Mouse (Mus musculus) kidney, adult 18-20 months (tissue): ENCODE measurements around the gene Wnt16.

Experiments used
- DNase-seq: peaks from one replicate; pipeline ENCODE4 v3.0.0; 2021

The Wnt16 gene

GRCm38 (mm10) chr6:22327091-22327490, 39.1 kb downstream of the Wnt16 start:
- no peak for DNase-seq

DNA sequence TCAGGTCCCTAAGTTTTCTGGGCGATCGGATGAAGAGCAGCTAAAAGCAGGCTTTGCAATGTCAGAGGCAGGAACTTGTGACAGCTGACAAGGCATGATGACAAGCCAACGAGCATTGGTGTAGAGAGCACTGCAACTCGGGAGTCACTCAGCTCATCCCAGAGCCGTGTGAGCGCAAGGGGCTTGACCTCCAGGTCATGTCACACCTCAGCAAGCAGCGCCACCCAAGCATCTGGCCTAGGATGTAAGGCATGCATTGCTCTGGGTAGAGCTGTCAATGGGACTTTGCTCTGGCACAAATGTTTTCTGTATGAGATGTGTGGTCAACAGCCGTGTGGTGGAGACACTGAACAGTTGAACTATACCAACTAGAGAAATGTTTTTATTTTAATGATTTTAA, 39.9 kb downstream of the Wnt16 start:
- DNase-seq, result no peak

DNA sequence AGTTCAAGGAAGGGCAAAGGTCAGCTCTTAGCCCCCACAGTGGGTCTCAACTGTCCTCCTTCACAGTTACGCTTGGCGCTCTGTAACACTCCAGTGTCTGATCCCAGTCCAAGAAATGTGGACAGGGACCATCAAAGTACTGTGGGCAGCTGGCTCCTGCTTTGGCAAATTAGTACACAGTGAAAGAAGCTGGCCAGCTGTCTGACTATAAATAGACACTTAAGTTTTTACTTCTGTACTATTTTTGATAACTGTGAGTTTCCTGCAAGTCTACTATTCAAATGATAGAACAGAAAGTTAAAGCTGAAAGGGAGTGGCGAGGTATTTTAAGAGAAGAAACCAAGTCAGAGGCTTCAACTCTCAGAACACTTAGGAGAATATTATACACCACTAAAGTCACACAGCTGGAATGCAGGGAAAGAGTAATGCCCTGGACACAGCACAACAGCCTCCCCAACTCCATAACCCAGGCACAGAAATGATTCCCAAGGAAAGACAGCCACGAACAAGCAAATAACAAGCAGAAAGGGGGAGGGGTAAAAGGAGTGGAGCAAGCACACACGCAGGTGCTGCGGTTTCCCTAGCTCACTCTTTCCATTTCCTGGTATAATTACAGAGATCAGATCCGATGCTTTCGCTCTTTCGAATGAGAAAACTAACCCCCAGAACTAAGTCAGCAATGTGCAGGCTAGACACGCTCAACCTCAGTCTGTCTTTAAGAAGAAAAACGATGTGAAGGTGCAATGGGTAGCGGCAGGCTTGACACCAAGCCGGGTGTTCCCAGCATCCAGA, 42.3 kb downstream of the Wnt16 start:
- no peak for DNase-seq

GRCm38 (mm10) chr6:22332548-22332947, 44.5 kb downstream of the Wnt16 start:
- DNase-seq, result no peak

GRCm38 (mm10) chr6:22339763-22340542, 51.9 kb downstream of the Wnt16 start:
- no peak for DNase-seq

DNA sequence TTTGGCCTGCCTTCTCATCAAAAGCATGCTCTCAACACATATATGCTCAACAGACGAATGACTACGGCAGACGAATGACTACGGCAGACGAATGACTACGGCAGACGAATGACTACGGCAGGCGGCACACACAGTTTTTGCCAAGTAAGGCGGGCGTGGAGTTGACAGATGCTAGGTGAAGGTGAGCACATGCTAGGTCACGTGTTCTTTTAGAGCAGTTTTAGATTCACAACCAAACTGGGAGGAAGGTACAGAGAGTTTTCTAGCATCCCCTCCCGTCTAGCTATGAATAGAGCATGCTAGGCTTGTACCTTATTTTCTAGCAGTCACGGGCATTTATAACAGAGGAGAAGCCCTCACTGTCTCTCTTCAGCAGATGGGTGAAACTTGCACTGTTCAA, 52.8 kb downstream of the Wnt16 start:
- DNase-seq, result no peak

GRCm38 (mm10) chr6:22343292-22343691, 55.3 kb downstream of the Wnt16 start:
- DNase-seq, result no peak

DNA sequence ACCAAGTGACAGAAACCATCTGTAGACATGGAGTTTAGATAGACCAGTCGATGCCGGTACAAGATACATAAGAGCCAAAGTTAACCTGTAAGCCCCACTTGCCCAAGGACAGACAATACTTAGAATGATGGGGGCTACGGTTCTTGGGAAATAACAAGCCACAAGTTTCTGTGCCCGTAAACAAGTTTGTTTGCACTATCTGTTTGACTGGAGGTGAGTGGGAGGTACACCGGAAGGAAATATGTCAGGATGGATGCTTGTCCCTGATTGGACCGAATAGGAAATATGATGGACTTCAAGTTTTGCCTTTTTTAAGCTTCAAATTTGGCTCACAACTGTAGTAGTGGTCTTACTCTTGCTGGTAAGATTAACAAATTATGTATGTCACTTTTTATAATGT, 55.7 kb downstream of the Wnt16 start:
- no peak for DNase-seq

- no peak for DNase-seq
Measured at GRCm38 (mm10) chr6:22344443-22344842, 56.4 kb downstream of the Wnt16 start.

GRCm38 (mm10) chr6:22347132-22347902, 59.3 kb downstream of the Wnt16 start:
- no peak for DNase-seq
